Mouse (Mus musculus) left cerebral cortex, postnatal 10 days (tissue): ENCODE measurements around the gene Plekha3. TPM values are rescaled to one million over a fixed set of nuclear protein-coding genes. Genes with fewer than 3 reads are reported as not detected.

ENCODE experiments used
- DNase-seq, 2 experiments: peaks; one replicate each; pipeline ENCODE4 v3.0.0; 2021 to 2022; ENCODE audit warnings: low spot score in 2 of 2, mixed read lengths in 1 of 2; ENCODE audit errors: extremely low spot score in 1 of 2
- intact Hi-C: fragments of 180-260 bp; cut with DNase I; formaldehyde crosslinking; loops from one replicate; pipeline ENCODE4 v1.15.1; 2025
- total RNA-seq, 2 experiments: library from RNA; stranded (reverse); gene quantifications; 2 replicates each; pipeline ENCODE4 v1.2.3; 2021

Plekha3 gene
- total RNA-seq, 2 experiments from 2014 or later, result 22.5 to 22.9 TPM

GRCm38 (mm10) chr2:76673472-76674081 is 1.5 kb upstream of the Plekha3 start:
- DNase-seq, result peak in 1 of 2 experiments; percentile 67
- intact Hi-C loops, result no loop called here

GRCm38 (mm10) chr2:76675451-76675850 is 370 bp downstream of the Plekha3 start:
- DNase-seq, result peak in 1 of 2 experiments; percentile 54
- intact Hi-C loops, result no loop called here

- intact Hi-C loops, result no loop called here
These were observed 868 bp downstream of the Plekha3 start for GRCm38 (mm10) chr2:76675949-76676348.

GRCm38 (mm10) chr2:76676401-76677226 is 1.5 kb downstream of the Plekha3 start:
- intact Hi-C loops, result no loop called here

More at GRCm38 (mm10) chr2:76675949-76676348, 868 bp downstream of the Plekha3 start:
- DNase-seq, result no peak

GRCm38 (mm10) chr2:76682301-76682700 is 7.2 kb downstream of the Plekha3 start:
- intact Hi-C loops, result no loop called here
- no peak for DNase-seq

More at GRCm38 (mm10) chr2:76676401-76677226, 1.5 kb downstream of the Plekha3 start:
- DNase-seq, result no peak

GRCm38 (mm10) chr2:76686986-76687385 is 11.9 kb downstream of the Plekha3 start:
- intact Hi-C loops, result no loop called here
- no peak for DNase-seq

GRCm38 (mm10) chr2:76687608-76688007 is 12.5 kb downstream of the Plekha3 start:
- intact Hi-C loops, result no loop called here
- no peak for DNase-seq

GRCm38 (mm10) chr2:76688162-76688561 is 13.1 kb downstream of the Plekha3 start:
- no peak for DNase-seq
- intact Hi-C loops, result no loop called here

- peak in 1 of 2 experiments; percentile 56 for DNase-seq
- intact Hi-C loops, result no loop called here
These were observed 15.5 kb downstream of the Plekha3 start for GRCm38 (mm10) chr2:76690436-76691204.

- intact Hi-C loops, result no loop called here
- no peak for DNase-seq
These were observed 18.7 kb downstream of the Plekha3 start for GRCm38 (mm10) chr2:76693765-76694164.

GRCm38 (mm10) chr2:76695290-76695689 is 20.2 kb downstream of the Plekha3 start:
- intact Hi-C loops, result no loop called here
- DNase-seq, result no peak

GRCm38 (mm10) chr2:76702188-76702587 is 27.1 kb downstream of the Plekha3 start:
- no peak for DNase-seq
- intact Hi-C loops, result no loop called here

- intact Hi-C loops, result no loop called here
These were observed 27.7 kb downstream of the Plekha3 start for GRCm38 (mm10) chr2:76702751-76703150.

GRCm38 (mm10) chr2:76705655-76706054 is 30.6 kb downstream of the Plekha3 start:
- no peak for DNase-seq
- intact Hi-C loops, result no loop called here

More at GRCm38 (mm10) chr2:76702751-76703150, 27.7 kb downstream of the Plekha3 start:
- no peak for DNase-seq

GRCm38 (mm10) chr2:76708512-76708911 is 33.4 kb downstream of the Plekha3 start:
- DNase-seq, result no peak
- intact Hi-C loops, result no loop called here

GRCm38 (mm10) chr2:76714984-76715383 is 39.9 kb downstream of the Plekha3 start:
- intact Hi-C loops, result no loop called here
- no peak for DNase-seq

GRCm38 (mm10) chr2:76719650-76720049 is 44.6 kb downstream of the Plekha3 start:
- intact Hi-C loops, result no loop called here
- no peak for DNase-seq
